Mouse (Mus musculus) liver, embryonic 16.5 days (tissue): ENCODE data around the gene Crct1. TPM values are rescaled to one million over a fixed set of nuclear protein-coding genes. Genes with fewer than 3 reads are reported as not detected.
A peak's percentile ranks its signal among the peaks of the same experiment; 100 is the strongest.

Experiments
- ATAC-seq: fragments of 200-750 bp; cut with Nextera tagmentation; 2 replicates; pipeline ENCODE4 v1.8.0; 2017; ENCODE audit warnings: low read depth, mild to moderate bottlenecking, moderate number of reproducible peaks, moderate library complexity
- H3K27ac ChIP-seq: fragments of 300-500 bp; sonication (generic); 2 replicates; pipeline ENCODE4 v1.5.1; 2014; ENCODE audit warnings: mild to moderate bottlenecking, low read length
- H3K27me3 ChIP-seq: fragments of 300-500 bp; sonication (generic); 2 replicates; pipeline ENCODE4 v1.6.1; 2014; ENCODE audit warnings: low read depth, low read length, mixed read lengths; ENCODE audit not compliant: control insufficient read depth, insufficient read depth
- H3K36me3 ChIP-seq: fragments of 300-500 bp; sonication (generic); 2 replicates; pipeline ENCODE4 v1.6.1; 2014; ENCODE audit warnings: mild to moderate bottlenecking; ENCODE audit not compliant: control insufficient read depth, insufficient read depth
- H3K4me1 ChIP-seq: fragments of 300-500 bp; sonication (generic); 2 replicates; pipeline ENCODE4 v1.6.1; 2014; ENCODE audit warnings: low read depth, low read length, mixed read lengths; ENCODE audit not compliant: control insufficient read depth
- H3K4me2 ChIP-seq: fragments of 300-500 bp; sonication (generic); 2 replicates; pipeline ENCODE4 v1.6.1; 2014; ENCODE audit warnings: low read depth, low read length, mixed read lengths
- H3K4me3 ChIP-seq: fragments of 300-500 bp; sonication (generic); 2 replicates; pipeline ENCODE4 v1.5.1; 2014; ENCODE audit warnings: low read depth, mild to moderate bottlenecking, low read length
- H3K9ac ChIP-seq: fragments of 300-500 bp; sonication (generic); 2 replicates; pipeline ENCODE4 v1.6.1; 2014; ENCODE audit warnings: low read depth, low read length
- H3K9me3 ChIP-seq: fragments of 300-500 bp; sonication (generic); replicated peaks from 2 replicates; pipeline ENCODE4 v1.6.1; 2016; ENCODE audit warnings: low read length; ENCODE audit not compliant: control insufficient read depth
- WGBS: fragments of 180-500 bp; shearing (Covaris S2); extraction: QIAGEN DNeasy Blood & Tissue Kit; methylation state at CpG from one replicate; pipeline ENCODE4 v1.1.7; 2014; ENCODE audit not compliant: insufficient replicate concordance; 5-methylcytosine and 5-hydroxymethylcytosine counted together
- polyA plus RNA-seq: library from polyadenylated mRNA; unstranded; fragments of >200 nt; fragmentation: Nextera tagmentation; extraction: Ambion mirVana; gene quantifications from 2 replicates; pipeline ENCODE4 v1.2.1, GENCODE M21; 2015

Gene Crct1
- polyA plus RNA-seq, 1 experiment from 2014 or later, result not detected

DNA sequence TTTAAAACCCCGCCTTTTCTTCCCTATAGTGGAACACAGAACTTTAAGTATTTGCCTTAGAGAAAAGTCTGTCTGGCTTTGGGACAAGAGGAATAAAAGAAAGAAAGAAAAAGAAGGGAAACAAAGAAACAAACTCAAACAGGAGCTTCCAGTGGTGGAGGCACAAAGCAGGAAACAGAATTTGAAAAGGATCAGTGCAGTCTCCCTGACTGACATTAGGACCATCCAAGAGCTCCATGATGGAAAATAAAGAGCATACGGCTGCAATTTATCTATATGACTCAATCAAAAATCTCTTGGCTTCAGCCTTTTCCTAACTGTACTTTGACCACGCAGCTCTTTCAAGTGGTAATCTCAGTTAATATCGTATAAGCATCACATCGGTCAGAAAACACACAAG, 616 bp downstream of the Crct1 start:
- ATAC-seq, result no peak
- H3K36me3 ChIP-seq, result no peaks in the 10 kb centered on the region
- H3K4me3 ChIP-seq, result peak overlapping the region; percentile 40; the same call in 1 of the 2 replicates
- H3K9me3 ChIP-seq, result no peaks in the 10 kb centered on the region
- peak overlapping the region; percentile 38; the same call in 1 of the 2 replicates for H3K4me2 ChIP-seq
- WGBS, result 28% methylated on average over 5 of the region's 5 CpGs
- no peaks in the 10 kb centered on the region for H3K27me3 ChIP-seq
- H3K4me1 ChIP-seq, result no peaks in the 10 kb centered on the region
- H3K27ac ChIP-seq, result no peak overlapping the region
- no peak overlapping the region for H3K9ac ChIP-seq

- H3K27me3 ChIP-seq, result no peaks in the 10 kb centered on the region
- no peaks in the 10 kb centered on the region for H3K4me1 ChIP-seq
- 1% methylated on average over 24 of the region's 24 CpGs for WGBS
- peak overlapping the region; percentile 38 for H3K4me2 ChIP-seq
- no peaks in the 10 kb centered on the region for H3K9me3 ChIP-seq
- no peak overlapping the region for H3K9ac ChIP-seq
- no peaks in the 10 kb centered on the region for H3K36me3 ChIP-seq
- ATAC-seq, result no peak
- H3K27ac ChIP-seq, result no peak overlapping the region
- peak overlapping the region; percentile 40; the same call in 1 of the 2 replicates for H3K4me3 ChIP-seq
These were observed 1.1 kb downstream of the Crct1 start for GRCm38 (mm10) chr3:93014378-93014801.

DNA sequence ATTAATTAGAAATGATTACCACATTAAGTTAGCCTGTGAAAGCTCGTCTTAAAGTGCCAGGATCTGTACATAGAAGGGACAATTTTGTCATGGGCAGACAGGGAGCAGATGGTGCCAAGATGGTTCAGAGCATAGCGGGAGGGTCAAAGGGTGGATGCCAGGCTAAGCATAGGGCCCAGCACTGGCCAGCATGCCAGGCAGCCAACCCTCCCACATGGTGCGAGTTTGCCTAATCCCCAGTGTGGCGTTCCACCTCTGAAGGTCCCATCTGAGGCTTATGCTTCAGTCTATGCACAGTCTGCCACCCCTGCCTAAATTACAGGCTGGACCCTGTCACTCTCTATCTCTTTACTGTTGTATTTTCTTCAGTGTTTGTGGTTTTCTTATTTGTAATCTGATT, 12.6 kb downstream of the Crct1 start:
- Histone ChIP-seq H3K4me3 (no peak overlapping the region), H3K4me1 (no peaks in the 10 kb centered on the region), H3K27me3 (no peaks in the 10 kb centered on the region), H3K27ac (no peak overlapping the region), H3K9me3 (no peaks in the 10 kb centered on the region), H3K36me3 (no peaks in the 10 kb centered on the region), H3K4me2 (no peak overlapping the region), H3K9ac (no peak overlapping the region)
- ATAC-seq, result no peak
- WGBS, result 58% methylated on average over 4 of the region's 4 CpGs

DNA sequence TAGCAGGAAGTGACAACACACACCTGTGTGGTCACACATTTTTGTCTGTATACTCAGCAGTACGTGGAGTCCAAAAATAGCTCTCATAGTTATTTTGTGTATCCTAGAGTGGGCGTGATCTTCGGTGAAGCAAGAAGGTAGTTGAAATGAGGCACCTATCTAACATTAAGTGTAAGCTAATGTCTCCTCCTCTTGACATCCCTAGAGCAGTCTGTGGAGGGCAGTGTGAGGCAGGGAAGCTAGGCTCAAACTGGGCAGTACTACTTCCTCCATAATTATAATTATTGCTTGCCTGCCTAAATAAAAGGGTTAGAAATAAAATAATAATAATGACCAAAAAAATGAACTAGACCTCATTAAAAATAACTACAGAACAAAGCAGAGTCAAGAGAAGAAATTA, 14.9 kb downstream of the Crct1 start:
- Histone ChIP-seq H3K9me3 (no peaks in the 10 kb centered on the region), H3K9ac (no peak overlapping the region), H3K27ac (no peak overlapping the region), H3K4me2 (no peak overlapping the region), H3K27me3 (no peaks in the 10 kb centered on the region), H3K4me1 (no peaks in the 10 kb centered on the region), H3K4me3 (no peak overlapping the region), H3K36me3 (no peaks in the 10 kb centered on the region)
- ATAC-seq, result no peak
- WGBS, result 55% methylated on average over 3 of the region's 3 CpGs

GRCm38 (mm10) chr3:92998691-92999090, 16.8 kb downstream of the Crct1 start:
- Histone ChIP-seq H3K9ac (no peak overlapping the region), H3K4me2 (no peak overlapping the region), H3K36me3 (no peaks in the 10 kb centered on the region), H3K27ac (no peak overlapping the region), H3K9me3 (no peaks in the 10 kb centered on the region), H3K4me3 (no peak overlapping the region), H3K4me1 (no peaks in the 10 kb centered on the region), H3K27me3 (no peaks in the 10 kb centered on the region)
- no peak for ATAC-seq
- WGBS, result 6% methylated on average over 7 of the region's 7 CpGs

DNA sequence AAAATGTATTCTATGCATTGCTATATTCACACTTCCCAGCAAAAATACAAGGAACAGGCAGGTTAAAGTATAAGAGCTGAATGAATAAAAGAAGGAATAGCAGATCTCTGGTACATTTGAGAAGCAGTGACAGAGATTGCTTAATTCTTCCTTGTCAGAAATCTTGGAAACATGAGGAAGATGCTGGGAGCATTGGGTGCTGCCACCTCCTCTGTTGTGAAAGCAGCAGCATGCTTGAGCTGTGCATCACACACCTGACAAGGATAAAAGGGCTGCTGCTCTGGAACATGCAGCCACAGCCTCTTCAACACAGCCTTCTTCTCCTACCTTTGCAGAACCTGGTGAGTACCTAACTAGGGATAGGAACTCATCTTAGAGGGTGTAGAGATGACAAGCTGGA, 23.6 kb downstream of the Crct1 start, which contains the start of gene Lce3f:
Lce3f (plus strand) TSS at position 301 of the 400 bp plus-strand sequence.
- no peak for ATAC-seq
- H3K27ac ChIP-seq, result no peak within 1 kb of the TSS
- H3K4me2 ChIP-seq, result no peak within 1 kb of the TSS
- no peak within 1 kb of the TSS for H3K9ac ChIP-seq
- H3K4me1 ChIP-seq, result no peaks in the 10 kb centered on the region
- H3K9me3 ChIP-seq, result no peaks in the 10 kb centered on the region
- no peaks in the 10 kb centered on the region for H3K36me3 ChIP-seq
- H3K4me3 ChIP-seq, result no peak within 1 kb of the TSS
- no peaks in the 10 kb centered on the region for H3K27me3 ChIP-seq

- Histone ChIP-seq H3K4me3 (no peak overlapping the region), H3K4me2 (no peak overlapping the region), H3K9ac (no peak overlapping the region), H3K27ac (no peak overlapping the region), H3K9me3 (no peaks in the 10 kb centered on the region), H3K27me3 (no peaks in the 10 kb centered on the region), H3K4me1 (no peaks in the 10 kb centered on the region), H3K36me3 (no peaks in the 10 kb centered on the region)
- no peak for ATAC-seq
- WGBS, result 53% methylated on average over 2 of the region's 2 CpGs
These were observed 37.0 kb downstream of the Crct1 start for GRCm38 (mm10) chr3:92978484-92978883.

DNA sequence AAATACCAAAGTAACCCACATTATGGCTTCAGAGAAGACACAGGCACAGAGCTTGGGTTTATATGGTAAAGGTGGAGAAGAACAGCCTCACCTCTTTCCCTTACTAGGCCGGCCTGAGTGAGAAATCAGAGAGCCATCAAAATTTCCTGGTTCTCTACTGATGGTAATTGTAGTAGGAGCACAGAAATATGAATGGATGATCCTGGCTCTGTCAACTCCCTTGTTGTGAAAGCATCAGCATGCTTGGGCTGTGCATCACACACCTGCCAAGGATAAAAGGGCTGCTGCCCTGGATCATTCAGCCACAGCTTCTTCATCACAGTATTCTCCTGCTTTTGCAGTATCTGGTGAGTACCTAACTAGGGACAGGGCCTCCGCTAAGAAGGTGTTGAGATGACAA, 48.7 kb downstream of the Crct1 start, which contains the start of gene Lce3e:
Lce3e (plus strand) TSS at position 301 of the 400 bp plus-strand sequence.
- no peak within 1 kb of the TSS for H3K4me2 ChIP-seq
- H3K27me3 ChIP-seq, result no peaks in the 10 kb centered on the region
- 54% methylated on average over 2 of the region's 2 CpGs for WGBS
- ATAC-seq, result no peak
- H3K4me1 ChIP-seq, result no peaks in the 10 kb centered on the region
- no peak within 1 kb of the TSS for H3K4me3 ChIP-seq
- no peaks in the 10 kb centered on the region for H3K9me3 ChIP-seq
- H3K9ac ChIP-seq, result no peak within 1 kb of the TSS
- no peak within 1 kb of the TSS for H3K27ac ChIP-seq
- H3K36me3 ChIP-seq, result no peaks in the 10 kb centered on the region
